Mouse (Mus musculus): ENCODE measurements around the gene Pcsk5. TPM values are rescaled to one million over a fixed set of nuclear protein-coding genes. Genes with fewer than 3 reads are reported as not detected.

The Pcsk5 gene
- polyA plus RNA-seq, 1 experiment from 2014 or later: 7.6 TPM

DNA sequence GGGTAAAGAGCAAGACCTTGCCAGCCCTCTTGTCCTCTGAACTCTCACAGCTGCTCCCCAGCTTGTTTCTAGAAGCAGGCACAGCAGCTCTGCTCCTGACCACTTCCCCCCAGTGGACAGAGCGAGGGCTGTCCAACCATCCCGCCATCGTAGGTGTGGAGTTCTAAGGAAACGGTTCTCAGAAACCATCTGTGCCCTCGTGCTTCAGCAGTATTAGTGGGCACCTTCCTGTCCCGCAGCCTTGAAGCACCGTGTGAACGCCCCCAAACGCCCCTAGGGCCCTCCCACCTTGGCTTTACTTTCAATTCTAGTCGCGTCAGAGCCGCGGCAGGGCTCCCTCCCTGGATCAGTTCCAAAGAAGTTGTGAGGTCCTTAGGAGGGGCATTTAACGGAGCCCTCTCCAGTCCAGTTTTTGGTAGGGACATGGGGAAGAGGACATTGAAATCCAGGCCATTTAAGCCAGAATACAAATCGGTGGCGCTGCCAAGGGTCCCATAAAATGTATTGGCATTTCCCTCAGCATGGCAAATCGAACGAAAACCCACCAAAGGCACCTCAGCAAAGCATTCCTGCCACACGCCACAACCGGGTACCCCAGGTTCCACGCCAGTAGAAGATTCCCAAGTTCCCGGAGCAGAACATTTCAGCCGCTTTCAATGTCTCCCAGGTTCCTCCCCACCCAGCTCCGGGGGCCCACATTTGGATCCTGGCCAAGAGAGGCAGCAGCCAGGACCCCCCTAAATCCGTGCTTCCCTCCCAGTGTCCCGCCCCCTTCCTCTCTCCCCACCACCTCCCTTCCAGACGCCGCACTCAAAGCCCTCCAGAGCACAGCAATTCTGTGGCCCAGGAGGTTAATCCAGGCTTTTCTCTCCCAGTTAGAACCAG lies 1.5 kb downstream of the Pcsk5 start:
- no peak for ATAC-seq (replicated peaks)
- under 1% methylated on average over 28 of the region's 28 CpGs for WGBS
- Histone ChIP-seq H3K9me3 (no peaks in the 10 kb centered on the region), H3K27me3 (replicated peaks) (peaks cover 8% of the 10 kb centered on the region; the same call in 1 of the 2 replicates), H3K4me2 (peak overlapping the region; percentile 98), H3K4me1 (peaks cover 22% of the 10 kb centered on the region), H3K9ac (peak overlapping the region; percentile 75), H3K4me3 (peak overlapping the region; percentile 94), H3K36me3 (replicated peaks) (no peaks in the 10 kb centered on the region), H3K27ac (no peak overlapping the region)

- Histone ChIP-seq H3K4me3 (peak overlapping the region; percentile 94), H3K4me1 (peaks cover 22% of the 10 kb centered on the region)
- no peak for ATAC-seq (replicated peaks)
Observed at GRCm38 (mm10) chr19:17834894-17835293, 2.5 kb downstream of the Pcsk5 start.

DNA sequence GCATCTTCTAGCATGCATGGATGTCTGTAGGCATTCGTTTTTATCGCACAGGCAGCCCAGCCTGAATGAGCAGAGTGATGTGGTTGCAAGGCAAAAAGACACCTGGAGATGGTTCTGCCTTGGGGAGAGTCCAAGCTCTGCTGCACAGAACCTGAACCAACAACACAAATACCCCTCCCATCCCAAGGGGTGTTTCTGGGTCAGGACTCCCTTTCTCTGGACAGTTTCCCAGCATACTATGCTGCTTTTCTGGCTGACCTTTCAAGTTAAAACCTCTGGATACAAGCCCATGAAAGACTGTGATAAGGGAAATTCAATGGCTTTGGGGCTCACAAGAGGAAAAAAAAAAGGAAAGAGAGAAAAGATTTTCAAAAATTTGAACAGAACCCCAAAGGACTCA lies 6.1 kb downstream of the Pcsk5 start:
- 85% methylated on average over 2 of the region's 2 CpGs for WGBS
- no peak overlapping the region for H3K4me2 ChIP-seq
- no peak overlapping the region for H3K27ac ChIP-seq
- H3K4me3 ChIP-seq: no peak overlapping the region
- peaks cover 4% of the 10 kb centered on the region; the same call in 1 of the 2 replicates for H3K27me3 ChIP-seq (replicated peaks)
- no peak for ATAC-seq (replicated peaks)
- H3K4me1 ChIP-seq: peaks cover 15% of the 10 kb centered on the region
- H3K9ac ChIP-seq: no peak overlapping the region
- H3K9me3 ChIP-seq: no peaks in the 10 kb centered on the region
- H3K36me3 ChIP-seq (replicated peaks): no peaks in the 10 kb centered on the region

More at GRCm38 (mm10) chr19:17834894-17835293, 2.5 kb downstream of the Pcsk5 start:
- Histone ChIP-seq H3K4me2 (peak overlapping the region; percentile 98), H3K36me3 (replicated peaks) (no peaks in the 10 kb centered on the region), H3K27ac (no peak overlapping the region), H3K27me3 (replicated peaks) (peaks cover 8% of the 10 kb centered on the region; the same call in 1 of the 2 replicates), H3K9ac (no peak overlapping the region), H3K9me3 (no peaks in the 10 kb centered on the region)

DNA sequence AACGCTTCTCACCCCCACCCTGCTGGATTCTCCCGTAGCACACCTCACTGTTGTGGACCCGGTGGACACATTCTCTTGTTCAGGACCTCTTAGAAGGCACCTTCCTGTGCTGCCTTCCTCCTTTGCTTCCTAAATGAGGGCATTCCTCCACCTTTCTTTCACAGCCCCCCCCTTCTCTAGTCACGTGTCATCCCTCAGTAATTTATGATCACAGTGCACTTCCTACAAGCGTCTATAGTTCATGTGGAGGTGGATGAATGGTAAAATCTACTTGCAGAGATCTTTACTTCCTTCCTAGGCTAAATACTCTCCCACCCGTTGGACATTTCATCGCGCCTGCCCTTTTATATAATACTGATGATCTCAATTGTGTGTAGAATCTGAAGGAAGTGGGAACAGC lies 9.0 kb downstream of the Pcsk5 start:
- H3K9me3 ChIP-seq: no peaks in the 10 kb centered on the region
- ATAC-seq (replicated peaks): no peak
- H3K27ac ChIP-seq: no peak overlapping the region
- H3K4me3 ChIP-seq: no peak overlapping the region
- no peaks in the 10 kb centered on the region for H3K36me3 ChIP-seq (replicated peaks)
- no peaks in the 10 kb centered on the region for H3K27me3 ChIP-seq (replicated peaks)
- H3K9ac ChIP-seq: no peak overlapping the region
- 87% methylated on average over 8 of the region's 8 CpGs for whole genome bisulfite sequencing
- H3K4me2 ChIP-seq: no peak overlapping the region
- no peaks in the 10 kb centered on the region for H3K4me1 ChIP-seq

DNA sequence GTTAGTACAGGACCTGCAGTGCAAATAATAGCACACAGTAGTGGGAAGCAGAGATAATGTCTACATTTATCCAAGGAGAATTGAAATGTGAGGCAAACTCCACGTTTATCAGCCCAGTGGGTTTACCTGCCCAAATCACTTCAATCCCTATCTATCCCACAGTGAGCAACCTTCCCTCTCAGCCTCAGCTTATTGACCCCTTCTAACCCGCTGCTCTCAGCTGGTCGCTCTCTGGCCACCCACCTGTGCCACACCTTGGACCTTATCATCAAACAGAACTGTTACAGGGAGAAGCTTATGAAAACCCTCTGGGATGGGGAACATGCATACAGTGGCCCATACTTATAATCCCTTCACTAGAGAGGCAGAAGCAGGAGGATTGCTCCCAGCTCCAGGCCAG lies 10.7 kb downstream of the Pcsk5 start:
- WGBS: 77% methylated on average over 3 of the region's 3 CpGs
- ATAC-seq (replicated peaks): no peak

GRCm38 (mm10) chr19:17820046-17820445 lies 17.4 kb downstream of the Pcsk5 start:
- no peak overlapping the region for H3K27ac ChIP-seq
- 0 out of 2 replicates have a peak, but pooled peaks cover 2% of the 10 kb centered on the region for H3K4me1 ChIP-seq
- no peaks in the 10 kb centered on the region for H3K27me3 ChIP-seq (replicated peaks)
- H3K36me3 ChIP-seq (replicated peaks): no peaks in the 10 kb centered on the region
- WGBS: 92% methylated on average over 2 of the region's 2 CpGs
- no peak overlapping the region for H3K4me3 ChIP-seq
- H3K9ac ChIP-seq: no peak overlapping the region
- H3K9me3 ChIP-seq: no peaks in the 10 kb centered on the region
- no peak for ATAC-seq (replicated peaks)
- H3K4me2 ChIP-seq: no peak overlapping the region

More for the DNA sequence above, 10.7 kb downstream of the Pcsk5 start:
- Histone ChIP-seq H3K9me3 (no peaks in the 10 kb centered on the region), H3K36me3 (replicated peaks) (no peaks in the 10 kb centered on the region), H3K4me2 (no peak overlapping the region), H3K27me3 (replicated peaks) (no peaks in the 10 kb centered on the region), H3K4me3 (no peak overlapping the region), H3K4me1 (no peaks in the 10 kb centered on the region), H3K9ac (no peak overlapping the region), H3K27ac (no peak overlapping the region)

GRCm38 (mm10) chr19:17819081-17819480 lies 18.4 kb downstream of the Pcsk5 start:
- H3K4me2 ChIP-seq: no peak overlapping the region
- H3K36me3 ChIP-seq (replicated peaks): no peaks in the 10 kb centered on the region
- no peaks in the 10 kb centered on the region for H3K27me3 ChIP-seq (replicated peaks)
- ATAC-seq (replicated peaks): no peak
- H3K9ac ChIP-seq: no peak overlapping the region
- whole genome bisulfite sequencing: 80% methylated on average over 5 of the region's 5 CpGs
- H3K9me3 ChIP-seq: no peaks in the 10 kb centered on the region
- no peak overlapping the region for H3K4me3 ChIP-seq
- 0 out of 2 replicates have a peak, but pooled peaks cover 2% of the 10 kb centered on the region for H3K4me1 ChIP-seq
- H3K27ac ChIP-seq: no peak overlapping the region

DNA sequence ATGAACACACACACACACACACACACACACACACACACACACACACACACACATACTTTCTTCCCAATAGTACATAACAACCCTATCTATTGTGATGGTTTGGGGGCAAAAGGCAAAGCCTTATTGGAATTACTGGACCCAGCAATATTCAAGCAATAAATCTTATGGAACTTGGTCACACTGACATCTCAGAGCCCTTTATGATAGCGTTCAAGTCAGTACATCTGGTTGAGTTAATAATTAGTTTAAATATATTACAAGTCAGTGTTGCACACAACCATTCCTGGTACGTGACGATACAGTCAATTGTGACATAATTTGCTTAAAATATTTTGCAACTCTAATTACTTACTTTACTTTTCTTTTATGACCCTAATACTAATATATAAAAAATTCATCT lies 22.4 kb downstream of the Pcsk5 start:
- Histone ChIP-seq H3K27ac (no peak overlapping the region), H3K9me3 (no peaks in the 10 kb centered on the region), H3K4me1 (0 out of 2 replicates have a peak, but pooled peaks cover 2% of the 10 kb centered on the region), H3K4me2 (no peak overlapping the region), H3K36me3 (replicated peaks) (no peaks in the 10 kb centered on the region), H3K27me3 (replicated peaks) (no peaks in the 10 kb centered on the region), H3K9ac (no peak overlapping the region), H3K4me3 (no peak overlapping the region)
- 92% methylated on average over 3 of the region's 3 CpGs for WGBS
- no peak for ATAC-seq (replicated peaks)

DNA sequence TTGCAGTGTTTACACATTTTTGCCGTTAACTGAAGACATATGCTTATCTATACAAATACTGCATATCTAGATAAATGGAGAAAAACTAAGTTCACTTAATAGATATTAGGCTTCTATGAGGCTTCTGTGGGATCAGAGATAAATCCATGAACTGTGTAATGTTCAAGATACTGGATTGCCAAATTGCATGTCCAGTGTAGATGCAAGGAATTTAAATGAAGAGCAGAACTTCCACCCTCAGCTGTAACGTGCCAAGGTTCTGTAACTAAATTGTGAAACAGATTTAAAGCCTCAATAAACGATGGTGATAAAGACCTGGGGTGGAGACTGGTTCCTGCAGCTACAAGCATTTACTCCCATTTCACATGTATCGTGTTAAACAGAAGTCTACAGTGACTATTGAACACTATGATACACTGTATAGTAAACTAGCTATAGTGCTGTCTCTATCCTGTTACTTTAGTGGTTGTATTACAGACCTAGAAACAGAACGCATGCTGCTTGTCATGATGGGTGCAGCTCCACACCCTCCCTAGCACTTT lies 23.9 kb downstream of the Pcsk5 start:
- H3K9me3 ChIP-seq: no peaks in the 10 kb centered on the region
- H3K9ac ChIP-seq: no peak overlapping the region
- H3K4me2 ChIP-seq: no peak overlapping the region
- no peaks in the 10 kb centered on the region for H3K36me3 ChIP-seq (replicated peaks)
- ATAC-seq (replicated peaks): no peak; the same call in 1 of the 2 replicates
- H3K27me3 ChIP-seq (replicated peaks): no peaks in the 10 kb centered on the region
- WGBS: 87% methylated on average over 5 of the region's 5 CpGs
- H3K4me1 ChIP-seq: no peaks in the 10 kb centered on the region
- no peak overlapping the region for H3K4me3 ChIP-seq
- no peak overlapping the region for H3K27ac ChIP-seq

DNA sequence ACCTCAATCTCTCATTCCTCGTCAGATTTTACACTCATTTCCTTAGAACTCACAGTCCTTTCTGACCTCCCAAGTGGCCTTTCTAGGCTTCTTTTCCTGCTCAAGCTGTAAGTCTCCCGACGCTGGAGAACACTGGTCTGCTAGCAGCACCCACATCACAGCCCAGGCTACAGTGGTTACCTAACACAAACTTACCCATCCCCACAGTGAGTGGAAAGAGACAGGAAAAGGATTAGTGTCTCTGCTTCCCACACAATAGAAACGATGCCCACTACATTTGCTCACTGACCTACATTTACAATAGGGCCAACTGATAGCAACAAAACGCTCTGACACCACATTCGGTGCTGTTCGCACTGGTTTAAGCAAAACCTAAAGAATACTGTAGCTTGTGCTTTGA lies 24.8 kb downstream of the Pcsk5 start:
- Histone ChIP-seq H3K9ac (no peak overlapping the region), H3K4me3 (no peak overlapping the region), H3K4me1 (no peaks in the 10 kb centered on the region), H3K4me2 (no peak overlapping the region), H3K9me3 (no peaks in the 10 kb centered on the region), H3K27me3 (replicated peaks) (no peaks in the 10 kb centered on the region), H3K36me3 (replicated peaks) (no peaks in the 10 kb centered on the region), H3K27ac (no peak overlapping the region)
- ATAC-seq (replicated peaks): no peak
- 65% methylated on average over 7 of the region's 7 CpGs for WGBS

- 94% methylated on average over 5 of the region's 5 CpGs for WGBS
- Histone ChIP-seq H3K27ac (no peak overlapping the region), H3K9me3 (no peaks in the 10 kb centered on the region), H3K27me3 (replicated peaks) (no peaks in the 10 kb centered on the region), H3K4me1 (no peaks in the 10 kb centered on the region), H3K36me3 (replicated peaks) (no peaks in the 10 kb centered on the region), H3K9ac (no peak overlapping the region), H3K4me2 (no peak overlapping the region), H3K4me3 (no peak overlapping the region)
- ATAC-seq (replicated peaks): no peak
Observed at GRCm38 (mm10) chr19:17806626-17807025, 30.8 kb downstream of the Pcsk5 start.

DNA sequence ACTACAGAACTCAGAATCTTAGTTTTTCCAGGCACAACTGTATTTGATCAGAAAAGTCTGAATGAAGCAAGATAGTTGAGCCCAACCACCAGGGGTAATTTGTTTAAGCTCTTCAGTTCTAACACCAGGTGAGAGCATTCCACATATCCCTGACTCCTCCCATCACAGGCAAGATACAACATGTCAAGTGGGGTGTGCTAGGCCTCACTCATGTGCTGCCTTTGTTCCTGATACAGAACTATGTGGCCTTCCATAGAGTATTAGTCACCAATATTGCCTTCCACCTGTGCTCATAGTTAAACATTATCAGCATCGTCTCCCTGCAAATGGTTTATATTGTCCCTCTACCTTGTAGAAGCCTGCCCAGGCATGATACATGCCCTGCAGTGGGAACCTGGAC lies 36.6 kb downstream of the Pcsk5 start:
- no peak overlapping the region for H3K27ac ChIP-seq
- 98% methylated on average over 1 of the region's 1 CpGs for WGBS

More for the DNA sequence above, 36.6 kb downstream of the Pcsk5 start:
- Histone ChIP-seq H3K4me2 (no peak overlapping the region), H3K9me3 (no peaks in the 10 kb centered on the region), H3K36me3 (replicated peaks) (no peaks in the 10 kb centered on the region), H3K9ac (no peak overlapping the region), H3K4me3 (no peak overlapping the region), H3K4me1 (no peaks in the 10 kb centered on the region), H3K27me3 (replicated peaks) (no peaks in the 10 kb centered on the region)
- no peak for ATAC-seq (replicated peaks)
